8 mouse cellular contexts compared by ENCODE assay signal in the genomic region with DNA sequence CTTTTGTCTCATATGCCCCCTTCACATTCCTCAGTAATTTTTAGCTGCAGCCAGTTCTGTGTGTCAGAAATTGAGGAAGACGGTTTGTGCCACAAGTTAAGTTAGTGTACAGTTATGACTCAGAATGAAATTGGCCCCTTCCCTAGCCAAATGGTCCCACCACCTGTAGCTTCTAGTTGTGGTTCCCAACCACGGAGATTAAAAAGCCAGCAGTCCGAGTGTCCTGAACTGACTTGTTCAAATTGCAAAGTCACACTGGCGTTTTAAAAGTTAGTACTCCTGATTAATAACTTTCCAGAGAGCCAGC. TPM values are rescaled to one million over a fixed set of nuclear protein-coding genes. Genes with fewer than 3 reads are reported as not detected.
DNase-seq lines count a peak whose midpoint lies in the region; ATAC-seq lines count a peak whose summit lies in the region.

No protein-coding gene starts in this region.

- peak overlapping the region; percentile 99 for H3K27ac ChIP-seq in heart, embryonic 10.5 days
- H3K27ac ChIP-seq in heart, embryonic 14.5 days (replicated peaks in 1 of 2; ENCODE audit: control insufficient read depth in 1 of 2, insufficient read depth in 1 of 2, low read depth in 2 of 2, low read length in 2 of 2) = peak overlapping the region; percentile 95 to 99
- H3K27ac ChIP-seq in liver, embryonic 16.5 days (ENCODE audit: low read length) = peak overlapping the region; percentile 98

- H3K4me2 ChIP-seq in heart, embryonic 14.5 days (ENCODE audit: low read length) = peak overlapping the region; percentile 86
- H3K4me2 ChIP-seq in liver, embryonic 16.5 days (ENCODE audit: low read depth, low read length) = peak overlapping the region; percentile 86

- peak overlapping the region; percentile 95 for H3K4me3 ChIP-seq in heart, embryonic 10.5 days
- peak overlapping the region; percentile 70 to 87 for H3K4me3 ChIP-seq in heart, embryonic 14.5 days (ENCODE audit: control insufficient read depth in 1 of 2, insufficient read depth in 1 of 2, low read depth in 1 of 2, low read length in 2 of 2)
- peak overlapping the region; percentile 93 for H3K4me3 ChIP-seq in liver, embryonic 16.5 days (ENCODE audit: low read depth, low read length)

- peak; percentile 10 for ATAC-seq in activated CD4-positive, CD25-positive, alpha-beta regulatory T cell, adult 4 months
- no peak for ATAC-seq in heart, embryonic 14.5 days (ENCODE audit: insufficient number of reproducible peaks, insufficient read depth, low FRiP score, low read depth)
- no peak for ATAC-seq in liver, embryonic 16.5 days (ENCODE audit: low read depth)
- no peak for ATAC-seq in erythroid progenitor cell, adult 5-6 weeks (replicated peaks; ENCODE audit: low FRiP score, poor library complexity, severe bottlenecking)

- H3K27me3 ChIP-seq in heart, embryonic 10.5 days (ENCODE audit: insufficient read depth, poor library complexity, severe bottlenecking) = no peaks in the 10 kb centered on the region
- no peaks in the 10 kb centered on the region for H3K27me3 ChIP-seq in heart, embryonic 14.5 days (ENCODE audit: control insufficient read depth, insufficient read depth, low read length)
- no peaks in the 10 kb centered on the region for H3K27me3 ChIP-seq in liver, embryonic 16.5 days (ENCODE audit: control insufficient read depth, insufficient read depth, low read depth, low read length)
- H3K27me3 ChIP-seq in splenic B cell, adult 2 months (ENCODE audit: control insufficient read depth, insufficient read depth, low read length, poor library complexity, severe bottlenecking) = no peaks in the 10 kb centered on the region

- WGBS in heart, embryonic 10.5 days = 13% methylated on average over 4 of the region's 4 CpGs
- WGBS in heart, embryonic 14.5 days = 6% methylated on average over 4 of the region's 4 CpGs
- 2% methylated on average over 4 of the region's 4 CpGs for WGBS in liver, embryonic 16.5 days (ENCODE audit: insufficient replicate concordance)

- H3K9ac ChIP-seq in heart, embryonic 14.5 days (ENCODE audit: low read length) = peak overlapping the region; percentile 91
- H3K9ac ChIP-seq in liver, embryonic 16.5 days (ENCODE audit: low read depth, low read length) = peak overlapping the region; percentile 91

- H3K36me3 ChIP-seq in heart, embryonic 10.5 days = peaks cover 15% of the 10 kb centered on the region
- peaks cover 16% of the 10 kb centered on the region for H3K36me3 ChIP-seq in heart, embryonic 14.5 days (ENCODE audit: control insufficient read depth, insufficient read depth, low read length)
- no peaks in the 10 kb centered on the region for H3K36me3 ChIP-seq in liver, embryonic 16.5 days (ENCODE audit: control insufficient read depth, insufficient read depth)
- H3K36me3 ChIP-seq in splenic B cell, adult 2 months (ENCODE audit: control insufficient read depth, insufficient read depth, low read length, poor library complexity, severe bottlenecking) = no peaks in the 10 kb centered on the region

- DNase-seq in heart, embryonic 10.5 days (ENCODE audit: low spot score) = no peak
- DNase-seq in heart, postnatal 4 days = no peak
- peak; percentile 36 for DNase-seq in splenic B cell, adult 2 months (ENCODE audit: low read depth, low spot score)
- DNase-seq in frontal cortex, postnatal 25 days (ENCODE audit: low spot score in 2 of 2) = no peak

- H3K4me1 ChIP-seq in heart, embryonic 10.5 days = peaks cover 11% of the 10 kb centered on the region
- peaks cover 0 to 19% of the 10 kb centered on the region in 2 experiments; a peak in 2 of 4 replicates for H3K4me1 ChIP-seq in heart, embryonic 14.5 days (ENCODE audit: control insufficient read depth in 2 of 2, insufficient read depth in 2 of 2, low read length in 2 of 2)
- peaks cover 9% of the 10 kb centered on the region for H3K4me1 ChIP-seq in liver, embryonic 16.5 days (ENCODE audit: control insufficient read depth, low read depth, low read length)

- no peaks in the 10 kb centered on the region for H3K9me3 ChIP-seq in heart, embryonic 10.5 days
- no peaks in the 10 kb centered on the region for H3K9me3 ChIP-seq in heart, embryonic 14.5 days (ENCODE audit: control insufficient read depth, low read length)
- H3K9me3 ChIP-seq in liver, embryonic 16.5 days (replicated peaks; ENCODE audit: control insufficient read depth, low read length) = no peaks in the 10 kb centered on the region

RNA-seq across cellular contexts. Expression of gene Phkb, which starts 0.7 kb away (rescaled TPM):
- polyA plus RNA-seq in heart, embryonic 10.5 days (2016; fragmentation: Nextera tagmentation; extraction: Ambion mirVana) = 51.4 and 56.2 TPM in 2 replicates
- total RNA-seq in heart, postnatal 4 days (2021) = 10 to 100 TPM; 39.9 to 47.0 TPM
- 10 to 100 TPM; 22.2 to 25.8 TPM for polyA plus RNA-seq in activated CD4-positive, CD25-positive, alpha-beta regulatory T cell, adult 4 months (2017; shearing (Covaris generic))
- polyA plus RNA-seq in heart, embryonic 14.5 days (2014; fragmentation: Nextera tagmentation; extraction: Ambion mirVana) = 59.9 and 60.7 TPM in 2 replicates
- polyA plus RNA-seq in liver, embryonic 16.5 days (2015; fragmentation: Nextera tagmentation; extraction: Ambion mirVana) = 10.4 and 12.7 TPM in 2 replicates
- total RNA-seq in erythroid progenitor cell, adult 5-6 weeks (2015; ENCODE audit: low replicate concordance) = 11.7 and 29.9 TPM in 2 replicates
- 4.2 and 4.4 TPM in 2 replicates for total RNA-seq in erythroid progenitor cell, adult 5-6 weeks (2017; ENCODE audit: low replicate concordance)

RNA-seq across cellular contexts. Expression of gene Itfg1, which starts 0.7 kb away (rescaled TPM):
- polyA plus RNA-seq in heart, embryonic 10.5 days (2016; fragmentation: Nextera tagmentation; extraction: Ambion mirVana) = 59.5 and 73.7 TPM in 2 replicates
- total RNA-seq in heart, postnatal 4 days (2021) = 10 to 100 TPM; 48.4 to 50.8 TPM
- 10 to 100 TPM; 19.0 to 20.7 TPM for polyA plus RNA-seq in activated CD4-positive, CD25-positive, alpha-beta regulatory T cell, adult 4 months (2017; shearing (Covaris generic))
- polyA plus RNA-seq in heart, embryonic 14.5 days (2014; fragmentation: Nextera tagmentation; extraction: Ambion mirVana) = 83.7 and 90.1 TPM in 2 replicates
- 22.2 and 22.3 TPM in 2 replicates for polyA plus RNA-seq in liver, embryonic 16.5 days (2015; fragmentation: Nextera tagmentation; extraction: Ambion mirVana)
- 19.5 and 22.2 TPM in 2 replicates for total RNA-seq in erythroid progenitor cell, adult 5-6 weeks (2015; ENCODE audit: low replicate concordance)
- 17.6 and 20.9 TPM in 2 replicates for total RNA-seq in erythroid progenitor cell, adult 5-6 weeks (2017; ENCODE audit: low replicate concordance)
